Mouse (Mus musculus) G1E (cell line): ENCODE measurements around the gene Cdc25b.

Source experiments
- CTCF ChIP-seq: IDR thresholded peaks from 2 replicates; pipeline ENCODE4 v1.5.1; 2012; ENCODE audit warnings: low read depth, low read length, inconsistent platforms, mixed read lengths
- GATA1 ChIP-seq: IDR thresholded peaks from 2 replicates; pipeline ENCODE4 v1.6.1; 2012; ENCODE audit warnings: borderline replicate concordance, low read length, inconsistent platforms, mixed read lengths
- GATA2 ChIP-seq: IDR thresholded peaks from 2 replicates; pipeline ENCODE4 v1.6.1; 2012; ENCODE audit warnings: low read depth, low read length, inconsistent platforms, borderline replicate concordance
- POLR2AphosphoS5 ChIP-seq: IDR thresholded peaks from 2 replicates; pipeline ENCODE4 v1.6.1; 2012; ENCODE audit warnings: low read depth, low read length, inconsistent platforms; ENCODE audit not compliant: insufficient replicate concordance
- TAL1 ChIP-seq: conservative IDR thresholded peaks from 2 replicates; pipeline ENCODE4 v1.6.1; 2012; ENCODE audit warnings: low read depth, low read length, inconsistent platforms, mixed read lengths

DNA sequence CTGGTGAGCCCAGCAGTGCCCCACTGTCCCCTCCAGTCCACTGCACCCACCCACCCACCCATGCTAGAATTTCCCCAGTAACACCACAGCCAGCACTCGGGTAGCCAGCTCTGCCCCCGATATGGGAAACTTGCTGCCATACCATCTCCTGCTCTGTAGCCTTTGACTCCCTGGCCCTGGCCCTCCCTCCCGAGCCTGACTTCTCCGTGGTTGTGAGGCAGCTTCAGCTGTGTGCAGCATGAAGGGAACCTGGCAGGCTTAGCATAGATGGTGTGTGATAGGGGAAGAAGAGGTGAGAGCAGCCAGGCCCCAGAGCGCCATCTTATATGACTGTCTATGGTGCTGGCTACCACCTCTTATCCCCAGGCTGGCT is 46.2 kb upstream of the Cdc25b start:
- no peak for TF ChIP-seq CTCF
- no peak for TF ChIP-seq POLR2AphosphoS5
- no peak for TF ChIP-seq TAL1
- TF ChIP-seq GATA1, result no peak
- TF ChIP-seq GATA2, result no peak
